Mouse (Mus musculus): ENCODE results near the gene Pcbd2. TPM values are rescaled to one million over a fixed set of nuclear protein-coding genes. Genes with fewer than 3 reads are reported as not detected.

Pcbd2 gene
- total RNA-seq, 2 experiments from 2014 or later, result 36.3 to 37.4 TPM

- intact Hi-C loops (cut with DNase I), result no loop called here
- no peak for DNase-seq
Measured at GRCm38 (mm10) chr13:55824151-55824945, 97.2 kb downstream of the Pcbd2 start.

GRCm38 (mm10) chr13:55825245-55825681 is 98.1 kb downstream of the Pcbd2 start:
- intact Hi-C loops (cut with DNase I), result no loop called here
- DNase-seq, result no peak

GRCm38 (mm10) chr13:55826008-55826671 is 99.0 kb downstream of the Pcbd2 start:
- intact Hi-C loops (cut with DNase I), result no loop called here
- DNase-seq, result peak; percentile 27 to 30

Other genes with a start within 250 kb of the Pcbd2 start
- gene Dbn1, start 239.3 kb upstream of the Pcbd2 start, total RNA-seq (2021), result 10 to 100 TPM; 27.0 to 27.3 TPM
- gene Pdlim7, start 213.7 kb upstream of the Pcbd2 start, total RNA-seq (2021), result 10 to 100 TPM; 52.3 to 56.6 TPM
- gene Dok3, start 198.1 kb upstream of the Pcbd2 start, total RNA-seq (2021), result 1 to 10 TPM; 1.9 to 2.3 TPM
- 10 to 100 TPM; 14.4 to 14.8 TPM for gene Ddx41, start 190.7 kb upstream of the Pcbd2 start, total RNA-seq (2021)
- gene Fam193b, start 156.2 kb upstream of the Pcbd2 start, total RNA-seq (2021), result 10 to 100 TPM; 24.8 to 26.9 TPM
- 10 to 100 TPM; 83.3 to 89.3 TPM for gene Tmed9, start 153.6 kb upstream of the Pcbd2 start, total RNA-seq (2021)
- 10 to 100 TPM; 10.0 to 11.4 TPM for gene B4galt7, start 127.5 kb upstream of the Pcbd2 start, total RNA-seq (2021)
- gene Caml, start 104.4 kb upstream of the Pcbd2 start, total RNA-seq (2021), result 10 to 100 TPM; 13.9 to 14.1 TPM
- 10 to 100 TPM; 26.0 TPM for gene Ddx46, start 92.3 kb upstream of the Pcbd2 start, total RNA-seq (2021)
- 10 to 100 TPM; 49.7 to 52.5 TPM for gene B230219D22Rik, start 34.2 kb upstream of the Pcbd2 start, total RNA-seq (2021)
- 10 to 100 TPM; 36.2 to 37.3 TPM for gene Txndc15, start 12.7 kb upstream of the Pcbd2 start, total RNA-seq (2021)
- under 1 TPM in 1 of 2 experiments, not detected in 1; 0.22 TPM for gene Catsper3, start 57.2 kb downstream of the Pcbd2 start, total RNA-seq (2021)
- gene Pitx1, start 108.8 kb downstream of the Pcbd2 start, total RNA-seq (2021), result not detected